Mouse (Mus musculus) megakaryocyte, embryonic 14.5 days (primary cell): ENCODE data around the gene Zfp93. TPM values are rescaled to one million over a fixed set of nuclear protein-coding genes. Genes with fewer than 3 reads are reported as not detected.
A peak's percentile ranks its signal among the peaks of the same experiment; 100 is the strongest.

Source experiments
- H3K27me3 ChIP-seq: replicated peaks from 2 replicates; pipeline ENCODE3; 2012; ENCODE audit warnings: inconsistent platforms
- H3K36me3 ChIP-seq: replicated peaks from 2 replicates; pipeline ENCODE3; 2012; ENCODE audit warnings: low read length, inconsistent platforms, mixed read lengths
- H3K4me1 ChIP-seq: 2 replicates; pipeline ENCODE4 v1.6.1; 2012; ENCODE audit warnings: inconsistent platforms
- H3K4me3 ChIP-seq: replicated peaks from 2 replicates; pipeline ENCODE3; 2012; ENCODE audit warnings: moderate library complexity, mild to moderate bottlenecking, inconsistent platforms
- H3K9me3 ChIP-seq: 2 replicates; pipeline ENCODE4 v1.6.1; 2012; ENCODE audit warnings: inconsistent platforms
- FLI1 ChIP-seq: IDR thresholded peaks from 2 replicates; pipeline ENCODE4 v1.6.1; 2012; ENCODE audit warnings: low read length, inconsistent platforms, mixed read lengths
- GATA1 ChIP-seq: IDR thresholded peaks from 3 replicates; pipeline ENCODE4 v1.6.1; 2012; ENCODE audit warnings: mixed read lengths, low read length, inconsistent platforms, borderline replicate concordance
- polyA plus RNA-seq: library from polyadenylated mRNA; stranded (reverse); fragments of >175 nt; gene quantifications from 2 replicates; pipeline ENCODE4 v1.2.3, GENCODE M21; 2012; ENCODE audit warnings: low replicate concordance; ENCODE audit not compliant: insufficient read depth

The Zfp93 gene
- polyA plus RNA-seq, 1 experiment, result not detected

GRCm38 (mm10) chr7:24290106-24290693, 20.0 kb downstream of the Zfp93 start:
- Histone ChIP-seq H3K27me3 (no peaks in the 10 kb centered on the region), H3K4me1 (peaks cover 6% of the 10 kb centered on the region; the same call in 1 of the 2 replicates), H3K9me3 (peaks cover 22% of the 10 kb centered on the region), H3K4me3 (peak overlapping the region; percentile 66), H3K36me3 (peaks cover 57% of the 10 kb centered on the region)
- TF ChIP-seq GATA1 (0 out of 3 replicates have a peak, but pooled peaks have one; percentile 12), FLI1 (no peak)

- Histone ChIP-seq H3K36me3 (peaks cover 70% of the 10 kb centered on the region), H3K27me3 (no peaks in the 10 kb centered on the region), H3K4me3 (no peak overlapping the region), H3K9me3 (peaks cover 30% of the 10 kb centered on the region), H3K4me1 (peaks cover 6% of the 10 kb centered on the region; the same call in 1 of the 2 replicates)
- TF ChIP-seq FLI1 (no peak), GATA1 (no peak)
Observed at GRCm38 (mm10) chr7:24291387-24292090, 21.3 kb downstream of the Zfp93 start.

- H3K9me3 ChIP-seq, result peaks cover 30% of the 10 kb centered on the region
- H3K4me3 ChIP-seq, result no peak overlapping the region
- no peak for TF ChIP-seq GATA1
- no peak for TF ChIP-seq FLI1
- H3K27me3 ChIP-seq, result no peaks in the 10 kb centered on the region
- H3K4me1 ChIP-seq, result peaks cover 9% of the 10 kb centered on the region
- peaks cover 84% of the 10 kb centered on the region for H3K36me3 ChIP-seq
Observed at GRCm38 (mm10) chr7:24293061-24293851, 23.0 kb downstream of the Zfp93 start.

GRCm38 (mm10) chr7:24294763-24295162, 24.5 kb downstream of the Zfp93 start:
- Histone ChIP-seq H3K9me3 (peaks cover 30% of the 10 kb centered on the region), H3K4me3 (no peak overlapping the region), H3K36me3 (peaks cover 80% of the 10 kb centered on the region), H3K4me1 (peaks cover 17% of the 10 kb centered on the region), H3K27me3 (no peaks in the 10 kb centered on the region)
- no peak for TF ChIP-seq GATA1
- TF ChIP-seq FLI1, result no peak

GRCm38 (mm10) chr7:24295376-24295775, 25.2 kb downstream of the Zfp93 start:
- no peak overlapping the region for H3K4me3 ChIP-seq
- H3K9me3 ChIP-seq, result peaks cover 25% of the 10 kb centered on the region
- no peak for TF ChIP-seq GATA1
- TF ChIP-seq FLI1, result no peak
- no peaks in the 10 kb centered on the region for H3K27me3 ChIP-seq
- H3K36me3 ChIP-seq, result peaks cover 74% of the 10 kb centered on the region
- H3K4me1 ChIP-seq, result peaks cover 19% of the 10 kb centered on the region

- H3K36me3 ChIP-seq, result peaks cover 64% of the 10 kb centered on the region
- H3K27me3 ChIP-seq, result no peaks in the 10 kb centered on the region
- TF ChIP-seq FLI1 (no peak), GATA1 (no peak)
- H3K4me1 ChIP-seq, result peaks cover 21% of the 10 kb centered on the region
- no peak overlapping the region for H3K4me3 ChIP-seq
- H3K9me3 ChIP-seq, result peaks cover 19% of the 10 kb centered on the region
Observed at GRCm38 (mm10) chr7:24296386-24296785, 26.2 kb downstream of the Zfp93 start.

GRCm38 (mm10) chr7:24297361-24298095, 27.3 kb downstream of the Zfp93 start:
- no peak for TF ChIP-seq FLI1
- TF ChIP-seq GATA1, result no peak
- H3K27me3 ChIP-seq, result no peaks in the 10 kb centered on the region
- H3K36me3 ChIP-seq, result peaks cover 61% of the 10 kb centered on the region
- peaks cover 21% of the 10 kb centered on the region for H3K4me1 ChIP-seq
- no peak overlapping the region for H3K4me3 ChIP-seq
- peaks cover 9% of the 10 kb centered on the region; the same call in 1 of the 2 replicates for H3K9me3 ChIP-seq

- TF ChIP-seq GATA1, result no peak
- TF ChIP-seq FLI1, result no peak
- H3K27me3 ChIP-seq, result no peaks in the 10 kb centered on the region
- H3K36me3 ChIP-seq, result peaks cover 63% of the 10 kb centered on the region
- peaks cover 9% of the 10 kb centered on the region; the same call in 1 of the 2 replicates for H3K9me3 ChIP-seq
- H3K4me3 ChIP-seq, result peak overlapping the region; percentile 92
- peaks cover 21% of the 10 kb centered on the region for H3K4me1 ChIP-seq
Observed at GRCm38 (mm10) chr7:24298635-24298972, 28.4 kb downstream of the Zfp93 start.

- TF ChIP-seq FLI1, result no peak
- TF ChIP-seq GATA1, result no peak
- Histone ChIP-seq H3K4me1 (peaks cover 21% of the 10 kb centered on the region), H3K9me3 (peaks cover 9% of the 10 kb centered on the region; the same call in 1 of the 2 replicates), H3K27me3 (no peaks in the 10 kb centered on the region), H3K36me3 (peaks cover 62% of the 10 kb centered on the region), H3K4me3 (peak overlapping the region; percentile 92)
Observed at GRCm38 (mm10) chr7:24298973-24299708, 28.9 kb downstream of the Zfp93 start.
